Mouse (Mus musculus): ENCODE results near the gene Maats1.

DNA sequence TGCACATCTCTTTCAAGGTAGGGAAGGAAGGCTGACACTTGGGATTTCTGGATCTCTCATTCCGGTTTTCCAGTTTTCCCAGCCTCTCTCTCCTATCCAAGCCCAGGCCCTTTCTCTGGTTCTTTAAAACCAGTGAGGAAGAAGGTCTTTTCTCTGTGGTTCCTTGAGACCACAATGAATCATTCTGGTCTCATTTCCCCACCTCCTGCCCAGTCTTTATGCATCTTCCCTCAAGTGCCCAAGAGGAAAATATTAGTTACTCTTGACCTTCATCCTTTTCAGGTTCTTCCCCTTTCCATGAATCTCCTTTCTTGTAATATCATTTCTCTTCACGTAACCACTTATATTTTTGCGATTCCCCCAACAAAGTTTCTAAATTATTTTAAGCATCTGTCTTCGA is 43.8 kb upstream of the Maats1 start:
- no peak for TF ChIP-seq CTCF (IDR thresholded peaks at IDR 0.05; ENCODE audit: extremely low read depth, insufficient read depth, insufficient read length, insufficient replicate concordance)
- TF ChIP-seq POLR2A (IDR thresholded peaks at IDR 0.05; ENCODE audit: low read depth, low read length), result no peak

Measured in spleen, adult 2 months (tissue).